Mouse (Mus musculus) Patski (cell line): ENCODE measurements around the gene Apob. TPM values are rescaled to one million over a fixed set of nuclear protein-coding genes. Genes with fewer than 3 reads are reported as not detected.
"Not testable (repeated sequence)": the region's sequence is repeated elsewhere in the genome, so short reads cannot be mapped to it uniquely, and the experiment has no call there.

Source experiments
- ATAC-seq: fragments of 100-300 bp; one replicate; pipeline ENCODE4 v1.8.0; 2021
- CTCF ChIA-PET: fragments of 350-600 bp; sonication (Branson Sonifier 250); formaldehyde crosslinking; loops from one replicate; lab custom pipeline; 2022; ENCODE audit warnings: inconsistent platforms; lab: Charles Lee
- POLR2A ChIA-PET: fragments of 350-600 bp; sonication (Branson Sonifier 250); formaldehyde crosslinking; loops from one replicate; lab custom pipeline; 2022; ENCODE audit warnings: antibody characterized with exemption, inconsistent platforms; lab: Charles Lee
- DNase-seq: peaks from one replicate; pipeline ENCODE4 v3.0.0-alpha.2; 2011; ENCODE audit warnings: low read depth, low spot score
- H3K27me3 ChIP-seq: fragments of 371-371 bp; one replicate; pipeline ENCODE4 v1.5.1; 2021
- CTCF ChIP-seq: fragments of 100-300 bp; IDR thresholded peaks from one replicate; pipeline ENCODE4 v1.5.1; 2021
- in situ Hi-C: fragments of 300-500 bp; cut with MboI; formaldehyde crosslinking; loops from 3 replicates; pipeline ENCODE4 v1.11.1; 2018; ENCODE audit warnings: low pct_unique_long_range_greater_than_20kb, mixed read lengths
- polyA plus RNA-seq: library from polyadenylated mRNA; unstranded; gene quantifications from one replicate; pipeline ENCODE4 v1.2.3, GENCODE M21; 2021

The Apob gene
- polyA plus RNA-seq, 1 experiment from 2014 or later: 0.01 TPM

GRCm38 (mm10) chr12:7973773-7974322 lies 3.6 kb upstream of the Apob start:
- TF ChIP-seq CTCF: no peak
- no peak for ATAC-seq
- POLR2A ChIA-PET: no interaction called here
- DNase-seq: no peak
- CTCF ChIA-PET: no interaction called here
- in situ Hi-C loops: no loop called here
- no peaks in the 10 kb centered on the region for H3K27me3 ChIP-seq

- ChIA-PET POLR2A (no interaction called here), CTCF (interaction anchor here (1.2 kb wide), 3 partner anchors 10 to 15 kb away, joined by 3 to 4 read pairs (median 3); no protein-coding TSS in a partner anchor)
- H3K27me3 ChIP-seq: peaks cover 8% of the 10 kb centered on the region
- ATAC-seq (peak; percentile 51), DNase-seq (no peak)
- peak; percentile 92 for TF ChIP-seq CTCF
- in situ Hi-C loops: loop anchor here (5.0 kb wide), 1 partner anchor 71 kb away; no protein-coding TSS in a partner anchor
Measured at GRCm38 (mm10) chr12:7978190-7978884, 889 bp downstream of the Apob start.

- ATAC-seq: no peak
- POLR2A ChIA-PET: no interaction called here
- CTCF ChIA-PET: no interaction called here
- H3K27me3 ChIP-seq: peaks cover 26% of the 10 kb centered on the region
- TF ChIP-seq CTCF: no peak
- in situ Hi-C loops: no loop called here
- no peak for DNase-seq
Measured at GRCm38 (mm10) chr12:7984411-7984810, 7.0 kb downstream of the Apob start.

- no peak for DNase-seq
- peak; percentile 68 for TF ChIP-seq CTCF
- ATAC-seq: peak; percentile 62
- in situ Hi-C loops: loop anchor here (5.0 kb wide), 2 partner anchors 251 to 311 kb away; partner anchors contain the start of gene Gdf7
- ChIA-PET POLR2A (no interaction called here), CTCF (interaction anchor here (0.9 to 1.4 kb wide), 5 partner anchors 8 to 315 kb away, joined by 3 to 5 read pairs (median 3); no protein-coding TSS in a partner anchor)
- H3K27me3 ChIP-seq: peaks cover 19% of the 10 kb centered on the region
Measured at GRCm38 (mm10) chr12:7990804-7991203, 13.4 kb downstream of the Apob start.

- H3K27me3 ChIP-seq: peaks cover 18% of the 10 kb centered on the region
- no peak for TF ChIP-seq CTCF
- no peak for ATAC-seq
- in situ Hi-C loops: loop anchor here (5.0 kb wide), 2 partner anchors 251 to 311 kb away; partner anchors contain the start of gene Gdf7
- DNase-seq: no peak
- CTCF ChIA-PET: interaction anchor here (0.9 to 1.4 kb wide), 6 partner anchors 9 to 315 kb away, joined by 3 to 5 read pairs (median 4); no protein-coding TSS in a partner anchor
- POLR2A ChIA-PET: no interaction called here
Measured at GRCm38 (mm10) chr12:7991570-7991969, 14.1 kb downstream of the Apob start.

- TF ChIP-seq CTCF: no peak
- POLR2A ChIA-PET: no interaction called here
- ATAC-seq (no peak), DNase-seq (no peak)
- CTCF ChIA-PET: no interaction called here
- in situ Hi-C loops: no loop called here
- peaks cover 11% of the 10 kb centered on the region for H3K27me3 ChIP-seq
Measured at GRCm38 (mm10) chr12:8020931-8021330, 43.5 kb downstream of the Apob start.

GRCm38 (mm10) chr12:8029520-8029919 lies 52.1 kb downstream of the Apob start:
- ATAC-seq: no peak

GRCm38 (mm10) chr12:8030057-8030456 lies 52.6 kb downstream of the Apob start:
- DNase-seq: no peak
- H3K27me3 ChIP-seq: no peaks in the 10 kb centered on the region
- in situ Hi-C loops: no loop called here
- ATAC-seq: no peak
- ChIA-PET CTCF (interaction anchor here (1.2 kb wide), 1 partner anchor 22 kb away, joined by 3 read pairs; no protein-coding TSS in a partner anchor), POLR2A (no interaction called here)
- no peak for TF ChIP-seq CTCF

More at GRCm38 (mm10) chr12:8029520-8029919, 52.1 kb downstream of the Apob start:
- ChIA-PET POLR2A (no interaction called here), CTCF (no interaction called here)
- H3K27me3 ChIP-seq: no peaks in the 10 kb centered on the region
- in situ Hi-C loops: no loop called here
- DNase-seq: no peak
- no peak for TF ChIP-seq CTCF

- in situ Hi-C loops, H3K27me3 ChIP-seq, DNase-seq, ATAC-seq: not testable (repeated sequence)
- ChIA-PET CTCF (interaction anchor here (1.2 kb wide), 1 partner anchor 21 kb away, joined by 3 read pairs; no protein-coding TSS in a partner anchor), POLR2A (interaction anchor here (0.7 kb wide), 1 partner anchor 15 kb away, joined by 4 read pairs; no protein-coding TSS in a partner anchor)
Measured at GRCm38 (mm10) chr12:8031169-8031568, 53.7 kb downstream of the Apob start.

GRCm38 (mm10) chr12:8031595-8032358 lies 54.3 kb downstream of the Apob start:
- ATAC-seq (no peak), DNase-seq (no peak)
- in situ Hi-C loops: no loop called here
- no peak for TF ChIP-seq CTCF
- H3K27me3 ChIP-seq: no peaks in the 10 kb centered on the region
- ChIA-PET CTCF (no interaction called here), POLR2A (no interaction called here)
